Mouse (Mus musculus): ENCODE measurements around the gene Gon7.
A peak's percentile ranks its signal among the peaks of the same experiment; 100 is the strongest.

The Gon7 gene

GRCm38 (mm10) chr12:102705216-102705871, 52.3 kb downstream of the Gon7 start:
- DNase-seq = peak; percentile 94

GRCm38 (mm10) chr12:102704457-102705198, 53.0 kb downstream of the Gon7 start, which contains the start of gene Itpk1:
Gene Itpk1, minus strand, starts transcription at chr12:102704930.
- DNase-seq = peak; percentile 75

- peak; percentile 67 for DNase-seq
Measured at GRCm38 (mm10) chr12:102703921-102704408, 53.6 kb downstream of the Gon7 start.

GRCm38 (mm10) chr12:102703441-102703840, 54.2 kb downstream of the Gon7 start:
- DNase-seq = peak; percentile 73

Data from cerebellum, adult 9-11 months (tissue).